Mouse (Mus musculus): Measurements from ENCODE around the gene Vmn1r78.
"Not testable (repeated sequence)": the region's sequence is repeated elsewhere in the genome, so short reads cannot be mapped to it uniquely, and the experiment has no call there.

Vmn1r78 gene

GRCm38 (mm10) chr7:12149957-12150356 lies at the start of gene Vmn1r78:
Gene Vmn1r78, plus strand, starts transcription at chr7:12150257.
- no peak for DNase-seq (ENCODE audit: low spot score in 2 of 2)

- DNase-seq (ENCODE audit: low spot score in 2 of 2), result not testable (repeated sequence)
Measured at GRCm38 (mm10) chr7:12156463-12156862, 6.4 kb downstream of the Vmn1r78 start.

GRCm38 (mm10) chr7:12170979-12171378 lies 20.9 kb downstream of the Vmn1r78 start, which contains the start of gene Vmn1r79:
Gene Vmn1r79, plus strand, starts transcription at chr7:12171279.
- not testable (repeated sequence) for DNase-seq (ENCODE audit: low spot score in 2 of 2)

GRCm38 (mm10) chr7:12172926-12173325 lies 22.9 kb downstream of the Vmn1r78 start:
- not testable (repeated sequence) for DNase-seq (ENCODE audit: low spot score in 2 of 2)

- DNase-seq (ENCODE audit: low spot score in 2 of 2), result no peak
Measured at GRCm38 (mm10) chr7:12188986-12189385, 38.9 kb downstream of the Vmn1r78 start, which contains the start of gene Vmn1r80. Gene Vmn1r80, plus strand, starts transcription at chr7:12189286.

GRCm38 (mm10) chr7:12204141-12204540 lies 54.1 kb downstream of the Vmn1r78 start:
- no peak for DNase-seq (ENCODE audit: low spot score in 2 of 2)

Data from heart, adult 9 months (tissue).